Mouse (Mus musculus): ENCODE data around the gene BC067074. TPM values are rescaled to one million over a fixed set of nuclear protein-coding genes. Genes with fewer than 3 reads are reported as not detected.
"Not testable (repeated sequence)": the region's sequence is repeated elsewhere in the genome, so short reads cannot be mapped to it uniquely, and the experiment has no call there.

Gene BC067074
- total RNA-seq, 1 experiment, result 4.1 TPM

DNA sequence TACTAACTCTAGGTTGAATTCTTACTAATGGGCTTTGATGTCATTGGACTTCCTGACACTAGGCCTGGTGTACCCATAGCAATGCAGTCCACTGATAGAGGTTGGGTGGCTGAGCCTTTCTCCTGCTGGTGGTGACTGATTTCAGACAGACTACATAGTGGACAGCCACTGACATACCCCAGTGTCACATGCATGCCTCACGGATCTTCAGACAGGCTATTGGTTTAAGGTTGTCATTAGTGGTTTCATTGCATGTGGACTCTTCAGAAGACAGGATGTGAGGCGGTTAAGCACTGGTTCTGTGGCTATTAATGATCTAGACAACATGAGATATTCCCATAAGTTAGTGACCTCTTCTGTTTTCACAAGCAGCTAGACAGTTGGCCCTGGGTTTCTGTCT lies 89.2 kb downstream of the BC067074 start:
- Histone ChIP-seq H3K27ac (ENCODE audit: insufficient read depth, low read depth, low read length, poor library complexity, severe bottlenecking) (no peak overlapping the region), H3K9me3 (ENCODE audit: control insufficient read depth, insufficient read depth, low read depth, low read length) (no peaks in the 10 kb centered on the region), H3K9ac (ENCODE audit: insufficient read depth, low read depth, low read length, poor library complexity, severe bottlenecking) (no peak overlapping the region), H3K4me3 (ENCODE audit: insufficient read depth in 1 of 2, low read depth in 1 of 2, low read length in 2 of 2, poor library complexity in 1 of 2, severe bottlenecking in 1 of 2) (no peak overlapping the region), H3K36me3 (ENCODE audit: control insufficient read depth, insufficient read depth, low read length, poor library complexity, severe bottlenecking) (no peaks in the 10 kb centered on the region), H3K4me1 (ENCODE audit: control insufficient read depth in 2 of 2, insufficient read depth in 2 of 2, low read length in 2 of 2, poor library complexity in 1 of 2) (no peaks in the 10 kb centered on the region)
- no peak for DNase-seq (ENCODE audit: low read depth, low spot score)
- TF ChIP-seq ZC3H11A (IDR thresholded peaks at IDR 0.05; ENCODE audit: borderline replicate concordance, low read depth, low read length) (no peak), CHD2 (IDR thresholded peaks at IDR 0.05; ENCODE audit: low read depth, low read length) (no peak), HCFC1 (IDR thresholded peaks at IDR 0.05; ENCODE audit: borderline replicate concordance, insufficient read depth, low read length) (no peak), MAFK (IDR thresholded peaks at IDR 0.05; ENCODE audit: insufficient read depth, low read depth, low read length) (no peak), ZNF384 (IDR thresholded peaks at IDR 0.05; ENCODE audit: low read depth, low read length) (no peak)
- in situ Hi-C loops (cut with MboI; ENCODE audit: low sequenced_read_pairs in 2 of 2, unreplicated experiment in 2 of 2), result no loop called here

DNA sequence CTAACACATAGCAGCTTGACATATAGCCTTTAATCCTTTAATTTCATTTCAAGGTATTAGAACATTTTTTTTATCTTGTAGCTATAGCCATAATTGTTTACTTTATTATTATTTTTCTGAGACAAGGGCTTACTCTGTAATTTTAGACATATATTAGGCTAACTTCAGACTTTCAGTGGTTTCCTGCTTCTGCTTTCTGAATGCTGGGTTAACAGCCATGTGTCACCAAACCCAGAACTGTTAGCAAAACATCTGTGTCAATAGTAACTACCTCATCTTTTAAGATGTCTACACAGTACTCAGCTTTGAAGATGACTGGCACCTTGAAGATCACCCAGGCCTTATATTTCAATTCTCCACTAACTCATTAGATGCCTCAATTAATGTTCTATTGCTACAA lies 89.8 kb downstream of the BC067074 start:
- H3K9ac ChIP-seq (ENCODE audit: insufficient read depth, low read depth, low read length, poor library complexity, severe bottlenecking); H3K4me3 ChIP-seq (ENCODE audit: insufficient read depth in 1 of 2, low read depth in 1 of 2, low read length in 2 of 2, poor library complexity in 1 of 2, severe bottlenecking in 1 of 2); DNase-seq (ENCODE audit: low read depth, low spot score); H3K9me3 ChIP-seq (ENCODE audit: control insufficient read depth, insufficient read depth, low read depth, low read length); in situ Hi-C loops (cut with MboI; ENCODE audit: low sequenced_read_pairs in 2 of 2, unreplicated experiment in 2 of 2); H3K4me1 ChIP-seq (ENCODE audit: control insufficient read depth in 2 of 2, insufficient read depth in 2 of 2, low read length in 2 of 2, poor library complexity in 1 of 2); H3K27ac ChIP-seq (ENCODE audit: insufficient read depth, low read depth, low read length, poor library complexity, severe bottlenecking); H3K36me3 ChIP-seq (ENCODE audit: control insufficient read depth, insufficient read depth, low read length, poor library complexity, severe bottlenecking): not testable (repeated sequence)

DNA sequence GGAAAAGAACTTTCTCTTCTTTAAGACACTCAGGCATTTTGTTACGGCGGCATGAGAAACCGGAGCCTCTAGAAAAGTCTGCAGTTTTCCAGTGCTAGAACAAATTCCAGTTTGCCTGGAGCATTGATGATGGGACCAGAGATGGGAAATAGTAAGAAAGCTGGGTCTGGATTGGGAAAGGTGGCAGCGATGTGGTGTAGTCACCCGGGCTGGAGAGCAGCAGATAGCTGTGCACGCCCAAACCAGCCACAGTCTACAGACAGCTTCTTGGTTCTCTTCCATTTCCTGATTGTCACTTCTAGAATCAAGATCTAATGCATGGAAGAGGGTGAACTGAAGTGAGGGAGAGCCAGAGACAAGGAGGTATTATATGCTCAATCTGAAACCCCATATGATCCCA lies 100.4 kb downstream of the BC067074 start:
- H3K9me3 ChIP-seq (ENCODE audit: control insufficient read depth, insufficient read depth, low read depth, low read length), result no peaks in the 10 kb centered on the region
- H3K4me1 ChIP-seq (ENCODE audit: control insufficient read depth in 2 of 2, insufficient read depth in 2 of 2, low read length in 2 of 2, poor library complexity in 1 of 2), result no peaks in the 10 kb centered on the region
- DNase-seq (ENCODE audit: low read depth, low spot score), result no peak
- H3K27ac ChIP-seq (ENCODE audit: insufficient read depth, low read depth, low read length, poor library complexity, severe bottlenecking), result no peak overlapping the region
- no peaks in the 10 kb centered on the region for H3K36me3 ChIP-seq (ENCODE audit: control insufficient read depth, insufficient read depth, low read length, poor library complexity, severe bottlenecking)
- no peak overlapping the region for H3K9ac ChIP-seq (ENCODE audit: insufficient read depth, low read depth, low read length, poor library complexity, severe bottlenecking)
- TF ChIP-seq CHD2 (IDR thresholded peaks at IDR 0.05; ENCODE audit: low read depth, low read length) (no peak), ZNF384 (IDR thresholded peaks at IDR 0.05; ENCODE audit: low read depth, low read length) (no peak), ZC3H11A (IDR thresholded peaks at IDR 0.05; ENCODE audit: borderline replicate concordance, low read depth, low read length) (no peak), HCFC1 (IDR thresholded peaks at IDR 0.05; ENCODE audit: borderline replicate concordance, insufficient read depth, low read length) (no peak), MAFK (IDR thresholded peaks at IDR 0.05; ENCODE audit: insufficient read depth, low read depth, low read length) (no peak)
- H3K4me3 ChIP-seq (ENCODE audit: insufficient read depth in 1 of 2, low read depth in 1 of 2, low read length in 2 of 2, poor library complexity in 1 of 2, severe bottlenecking in 1 of 2), result no peak overlapping the region
- in situ Hi-C loops (cut with MboI; ENCODE audit: low sequenced_read_pairs in 2 of 2, unreplicated experiment in 2 of 2), result no loop called here

- TF ChIP-seq ZC3H11A (IDR thresholded peaks at IDR 0.05; ENCODE audit: borderline replicate concordance, low read depth, low read length) (no peak), HCFC1 (IDR thresholded peaks at IDR 0.05; ENCODE audit: borderline replicate concordance, insufficient read depth, low read length) (no peak), ZNF384 (IDR thresholded peaks at IDR 0.05; ENCODE audit: low read depth, low read length) (no peak), MAFK (IDR thresholded peaks at IDR 0.05; ENCODE audit: insufficient read depth, low read depth, low read length) (no peak), CHD2 (IDR thresholded peaks at IDR 0.05; ENCODE audit: low read depth, low read length) (no peak)
- Histone ChIP-seq H3K4me3 (ENCODE audit: insufficient read depth in 1 of 2, low read depth in 1 of 2, low read length in 2 of 2, poor library complexity in 1 of 2, severe bottlenecking in 1 of 2) (peak overlapping the region in 1 of 2 experiments; percentile 42; a peak in 2 of 4 replicates), H3K36me3 (ENCODE audit: control insufficient read depth, insufficient read depth, low read length, poor library complexity, severe bottlenecking) (no peaks in the 10 kb centered on the region), H3K9me3 (ENCODE audit: control insufficient read depth, insufficient read depth, low read depth, low read length) (no peaks in the 10 kb centered on the region), H3K9ac (ENCODE audit: insufficient read depth, low read depth, low read length, poor library complexity, severe bottlenecking) (no peak overlapping the region), H3K27ac (ENCODE audit: insufficient read depth, low read depth, low read length, poor library complexity, severe bottlenecking) (no peak overlapping the region), H3K4me1 (ENCODE audit: control insufficient read depth in 2 of 2, insufficient read depth in 2 of 2, low read length in 2 of 2, poor library complexity in 1 of 2) (no peaks in the 10 kb centered on the region)
- no peak for DNase-seq (ENCODE audit: low read depth, low spot score)
- in situ Hi-C loops (cut with MboI; ENCODE audit: low sequenced_read_pairs in 2 of 2, unreplicated experiment in 2 of 2), result no loop called here
Observed at GRCm38 (mm10) chr13:113394591-113394990, 101.6 kb downstream of the BC067074 start.

GRCm38 (mm10) chr13:113397006-113397520 lies 104.1 kb downstream of the BC067074 start:
- Histone ChIP-seq H3K27ac (ENCODE audit: insufficient read depth, low read depth, low read length, poor library complexity, severe bottlenecking) (no peak overlapping the region), H3K4me1 (ENCODE audit: control insufficient read depth in 2 of 2, insufficient read depth in 2 of 2, low read length in 2 of 2, poor library complexity in 1 of 2) (no peaks in the 10 kb centered on the region), H3K9ac (ENCODE audit: insufficient read depth, low read depth, low read length, poor library complexity, severe bottlenecking) (no peak overlapping the region), H3K4me3 (ENCODE audit: insufficient read depth in 1 of 2, low read depth in 1 of 2, low read length in 2 of 2, poor library complexity in 1 of 2, severe bottlenecking in 1 of 2) (no peak overlapping the region), H3K36me3 (ENCODE audit: control insufficient read depth, insufficient read depth, low read length, poor library complexity, severe bottlenecking) (no peaks in the 10 kb centered on the region), H3K9me3 (ENCODE audit: control insufficient read depth, insufficient read depth, low read depth, low read length) (no peaks in the 10 kb centered on the region)
- no peak for DNase-seq (ENCODE audit: low read depth, low spot score)
- TF ChIP-seq HCFC1 (IDR thresholded peaks at IDR 0.05; ENCODE audit: borderline replicate concordance, insufficient read depth, low read length), result no peak
- no peak for TF ChIP-seq CHD2 (IDR thresholded peaks at IDR 0.05; ENCODE audit: low read depth, low read length)
- TF ChIP-seq ZNF384 (IDR thresholded peaks at IDR 0.05; ENCODE audit: low read depth, low read length), result no peak
- TF ChIP-seq MAFK (IDR thresholded peaks at IDR 0.05; ENCODE audit: insufficient read depth, low read depth, low read length), result no peak
- TF ChIP-seq ZC3H11A (IDR thresholded peaks at IDR 0.05; ENCODE audit: borderline replicate concordance, low read depth, low read length), result no peak
- in situ Hi-C loops (cut with MboI; ENCODE audit: low sequenced_read_pairs in 2 of 2, unreplicated experiment in 2 of 2), result no loop called here
